Mouse (Mus musculus) testis, adult 2 months (tissue): Measurements from ENCODE around the gene Clnk. TPM values are rescaled to one million over a fixed set of nuclear protein-coding genes. Genes with fewer than 3 reads are reported as not detected.

Source experiments
- H3K27ac ChIP-seq: fragments of 200-500 bp; 2 replicates; pipeline ENCODE4 v1.5.1; 2012; ENCODE audit warnings: low read depth, low read length; ENCODE audit not compliant: control insufficient read depth, insufficient read depth
- H3K27me3 ChIP-seq: fragments of 200-500 bp; 2 replicates; pipeline ENCODE4 v1.6.1; 2012; ENCODE audit warnings: mild to moderate bottlenecking, low read length, moderate library complexity; ENCODE audit not compliant: control insufficient read depth, insufficient read depth
- H3K36me3 ChIP-seq: fragments of 200-500 bp; 2 replicates; pipeline ENCODE4 v1.6.1; 2012; ENCODE audit warnings: mild to moderate bottlenecking, low read length; ENCODE audit not compliant: control insufficient read depth, insufficient read depth
- H3K4me1 ChIP-seq: fragments of 200-500 bp; 2 replicates; pipeline ENCODE4 v1.6.1; 2012; ENCODE audit warnings: low read length; ENCODE audit not compliant: control insufficient read depth, insufficient read depth
- H3K4me3 ChIP-seq: fragments of 200-500 bp; 2 replicates; pipeline ENCODE4 v1.5.1; 2012; ENCODE audit warnings: low read depth, mild to moderate bottlenecking, low read length, moderate library complexity, mixed read lengths; ENCODE audit not compliant: control insufficient read depth
- CTCF ChIP-seq: fragments of 200-500 bp; IDR thresholded peaks from 2 replicates; pipeline ENCODE4 v1.5.1; 2012; ENCODE audit warnings: low read depth, mild to moderate bottlenecking, inconsistent platforms, low read length, moderate library complexity; ENCODE audit not compliant: control insufficient read depth, insufficient read depth, insufficient replicate concordance
- POLR2A ChIP-seq: fragments of 200-500 bp; IDR thresholded peaks from 2 replicates; pipeline ENCODE4 v1.6.1; 2012; ENCODE audit warnings: low read depth, mild to moderate bottlenecking, inconsistent platforms, low read length, moderate library complexity; ENCODE audit not compliant: control insufficient read depth
- polyA plus RNA-seq: library from polyadenylated mRNA; depleted of rRNA; stranded (reverse); fragments of >200 nt; gene quantifications from 2 replicates; pipeline ENCODE4 v1.2.3, GENCODE M21; 2012

The Clnk gene
- polyA plus RNA-seq, 1 experiment = 1.6 TPM

- Histone ChIP-seq H3K27me3 (no peaks in the 10 kb centered on the region), H3K36me3 (no peaks in the 10 kb centered on the region), H3K4me1 (no peaks in the 10 kb centered on the region; the same call in 1 of the 2 replicates), H3K4me3 (no peak overlapping the region), H3K27ac (no peak overlapping the region)
- TF ChIP-seq CTCF = no peak
- no peak for TF ChIP-seq POLR2A
These were observed 26.4 kb downstream of the Clnk start for GRCm38 (mm10) chr5:38850171-38850570.

GRCm38 (mm10) chr5:38845529-38845928 lies 31.1 kb downstream of the Clnk start:
- Histone ChIP-seq H3K27me3 (no peaks in the 10 kb centered on the region), H3K27ac (no peak overlapping the region), H3K36me3 (no peaks in the 10 kb centered on the region), H3K4me1 (peaks cover 2% of the 10 kb centered on the region), H3K4me3 (peak overlapping the region; percentile 32; the same call in 1 of the 2 replicates)
- TF ChIP-seq CTCF = no peak
- TF ChIP-seq POLR2A = no peak

- H3K4me3 ChIP-seq = peak overlapping the region; percentile 54
- no peaks in the 10 kb centered on the region for H3K27me3 ChIP-seq
- H3K36me3 ChIP-seq = no peaks in the 10 kb centered on the region
- no peak overlapping the region for H3K27ac ChIP-seq
- peaks cover 2% of the 10 kb centered on the region for H3K4me1 ChIP-seq
- TF ChIP-seq POLR2A (no peak), CTCF (no peak)
These were observed 32.3 kb downstream of the Clnk start for GRCm38 (mm10) chr5:38844312-38844711.

GRCm38 (mm10) chr5:38839981-38840380 lies 36.6 kb downstream of the Clnk start:
- no peak for TF ChIP-seq POLR2A

GRCm38 (mm10) chr5:38827310-38827709 lies 49.3 kb downstream of the Clnk start:
- Histone ChIP-seq H3K36me3 (no peaks in the 10 kb centered on the region), H3K27me3 (no peaks in the 10 kb centered on the region), H3K4me1 (no peaks in the 10 kb centered on the region), H3K4me3 (no peak overlapping the region), H3K27ac (no peak overlapping the region)
- TF ChIP-seq CTCF = no peak
- no peak for TF ChIP-seq POLR2A

More at GRCm38 (mm10) chr5:38839981-38840380, 36.6 kb downstream of the Clnk start:
- H3K27ac ChIP-seq = no peak overlapping the region
- H3K4me1 ChIP-seq = peaks cover 2% of the 10 kb centered on the region; the same call in 1 of the 2 replicates
- no peak overlapping the region for H3K4me3 ChIP-seq
- no peaks in the 10 kb centered on the region for H3K36me3 ChIP-seq
- no peaks in the 10 kb centered on the region for H3K27me3 ChIP-seq

- no peak overlapping the region for H3K27ac ChIP-seq
- no peaks in the 10 kb centered on the region for H3K36me3 ChIP-seq
- H3K4me1 ChIP-seq = no peaks in the 10 kb centered on the region
- no peaks in the 10 kb centered on the region for H3K27me3 ChIP-seq
- TF ChIP-seq CTCF (no peak), POLR2A (no peak)
- no peak overlapping the region for H3K4me3 ChIP-seq
These were observed 50.0 kb downstream of the Clnk start for GRCm38 (mm10) chr5:38826586-38826985.

- Histone ChIP-seq H3K4me1 (no peaks in the 10 kb centered on the region), H3K27ac (no peak overlapping the region), H3K27me3 (no peaks in the 10 kb centered on the region), H3K4me3 (no peak overlapping the region), H3K36me3 (no peaks in the 10 kb centered on the region)
- no peak for TF ChIP-seq CTCF
- no peak for TF ChIP-seq POLR2A
These were observed 52.3 kb downstream of the Clnk start for GRCm38 (mm10) chr5:38824132-38824965.
